Mouse (Mus musculus): Measurements from ENCODE around the gene Npas4. TPM values are rescaled to one million over a fixed set of nuclear protein-coding genes. Genes with fewer than 3 reads are reported as not detected.
"Not testable (repeated sequence)": the region's sequence is repeated elsewhere in the genome, so short reads cannot be mapped to it uniquely, and the experiment has no call there.

Gene Npas4
- polyA plus RNA-seq, 1 experiment, result 0.59 TPM

DNA sequence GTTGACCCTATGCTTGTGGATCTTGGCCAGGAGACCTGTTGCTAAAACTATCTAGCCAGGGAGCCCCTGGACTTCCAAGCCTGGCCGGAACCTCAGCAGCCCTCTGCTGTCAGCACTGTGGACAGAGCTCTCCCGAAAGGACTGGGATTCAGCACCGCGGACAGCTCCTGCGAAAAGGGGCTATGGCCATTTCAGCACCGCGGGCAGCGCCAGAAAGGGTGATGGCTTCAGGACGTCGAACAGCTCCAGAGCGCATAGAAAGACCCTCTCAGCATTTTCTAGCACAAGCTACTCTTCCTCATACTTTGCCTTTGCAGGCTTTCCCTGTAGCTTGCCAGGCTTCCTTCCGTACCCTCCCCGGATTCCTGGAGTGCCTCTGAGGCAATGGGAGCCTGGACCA is 1.1 kb downstream of the Npas4 start:
- DNase-seq, result peak; percentile 89
- H3K4me1 ChIP-seq (replicated peaks; ENCODE audit: control insufficient read depth, insufficient read depth, low read length), result no peaks in the 10 kb centered on the region; the same call in 1 of the 2 replicates
- WGBS, result 5% methylated on average over 13 of the region's 13 CpGs
- no peak for TF ChIP-seq POLR2A (IDR thresholded peaks at IDR 0.05; ENCODE audit: control insufficient read depth, extremely low read depth, insufficient read depth, low read length, poor library complexity)
- TF ChIP-seq CTCF (IDR thresholded peaks at IDR 0.05; ENCODE audit: borderline replicate concordance, control insufficient read depth, extremely low read depth, insufficient read depth, low read length, poor library complexity), result peak; percentile 39; the same call in 1 of the 2 replicates
- H3K27ac ChIP-seq (ENCODE audit: control insufficient read depth, insufficient read depth, low read length), result no peak overlapping the region
- no peak overlapping the region for H3K4me3 ChIP-seq (ENCODE audit: control insufficient read depth, insufficient read depth, low read length)
- no peaks in the 10 kb centered on the region for H3K36me3 ChIP-seq (ENCODE audit: control insufficient read depth, insufficient read depth, low read length)
- no peaks in the 10 kb centered on the region; the same call in 1 of the 2 replicates for H3K27me3 ChIP-seq (ENCODE audit: control insufficient read depth, insufficient read depth, low read length)

DNA sequence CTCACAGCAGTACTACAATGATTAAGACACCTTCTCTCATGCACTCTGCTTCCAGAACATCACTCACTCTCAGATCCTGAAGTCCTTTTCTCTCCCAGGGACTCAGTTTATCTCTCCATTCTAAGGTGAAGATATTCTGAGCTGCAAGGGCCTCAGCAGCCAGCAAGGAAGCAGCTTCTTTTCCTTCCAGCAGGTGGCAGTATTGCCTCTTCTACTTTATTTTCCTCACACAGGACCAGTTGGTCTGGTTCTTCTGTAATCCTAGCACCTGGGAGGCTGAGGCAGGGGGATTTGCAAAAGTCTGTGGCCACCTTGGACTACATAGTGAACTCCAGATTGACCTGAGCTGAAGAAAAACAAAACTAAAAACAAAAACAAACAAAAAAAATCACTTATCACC is 8.3 kb downstream of the Npas4 start:
- H3K27ac ChIP-seq (ENCODE audit: control insufficient read depth, insufficient read depth, low read length), result no peak overlapping the region
- H3K36me3 ChIP-seq (ENCODE audit: control insufficient read depth, insufficient read depth, low read length), result no peaks in the 10 kb centered on the region
- no peak overlapping the region for H3K4me3 ChIP-seq (ENCODE audit: control insufficient read depth, insufficient read depth, low read length)
- no peaks in the 10 kb centered on the region for H3K27me3 ChIP-seq (ENCODE audit: control insufficient read depth, insufficient read depth, low read length)
- H3K4me1 ChIP-seq (replicated peaks; ENCODE audit: control insufficient read depth, insufficient read depth, low read length), result peaks cover 12% of the 10 kb centered on the region
- TF ChIP-seq CTCF (IDR thresholded peaks at IDR 0.05; ENCODE audit: borderline replicate concordance, control insufficient read depth, extremely low read depth, insufficient read depth, low read length, poor library complexity) (no peak), POLR2A (IDR thresholded peaks at IDR 0.05; ENCODE audit: control insufficient read depth, extremely low read depth, insufficient read depth, low read length, poor library complexity) (no peak)
- DNase-seq, result peak; percentile 40

DNA sequence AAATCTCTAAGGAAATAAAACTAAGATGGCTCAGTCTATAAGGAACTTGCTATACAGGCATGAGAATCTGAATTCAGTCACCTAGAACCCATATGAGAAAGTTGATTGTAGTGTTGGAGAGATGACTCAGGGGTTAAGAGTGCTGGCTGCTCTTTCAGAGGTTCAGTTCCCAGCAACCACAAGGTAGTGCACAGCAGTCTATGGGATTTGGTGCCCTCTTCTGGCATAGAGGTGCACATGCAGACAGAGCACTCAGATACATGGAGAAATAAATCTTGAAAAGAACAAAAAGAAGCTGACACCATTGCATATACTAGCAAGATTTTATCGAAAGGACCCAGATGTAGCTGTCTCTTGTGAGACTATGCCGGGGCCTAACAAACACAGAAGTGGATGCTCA is 21.9 kb downstream of the Npas4 start:
- DNase-seq, result no peak
- no peak for TF ChIP-seq CTCF (IDR thresholded peaks at IDR 0.05; ENCODE audit: borderline replicate concordance, control insufficient read depth, extremely low read depth, insufficient read depth, low read length, poor library complexity)
- no peak for TF ChIP-seq POLR2A (IDR thresholded peaks at IDR 0.05; ENCODE audit: control insufficient read depth, extremely low read depth, insufficient read depth, low read length, poor library complexity)
- H3K4me3 ChIP-seq (ENCODE audit: control insufficient read depth, insufficient read depth, low read length), result no peak overlapping the region
- WGBS, result 79% methylated on average over 2 of the region's 2 CpGs
- H3K36me3 ChIP-seq (ENCODE audit: control insufficient read depth, insufficient read depth, low read length), result no peaks in the 10 kb centered on the region
- no peak overlapping the region for H3K27ac ChIP-seq (ENCODE audit: control insufficient read depth, insufficient read depth, low read length)
- no peaks in the 10 kb centered on the region for H3K27me3 ChIP-seq (ENCODE audit: control insufficient read depth, insufficient read depth, low read length)
- no peaks in the 10 kb centered on the region for H3K4me1 ChIP-seq (replicated peaks; ENCODE audit: control insufficient read depth, insufficient read depth, low read length)

DNA sequence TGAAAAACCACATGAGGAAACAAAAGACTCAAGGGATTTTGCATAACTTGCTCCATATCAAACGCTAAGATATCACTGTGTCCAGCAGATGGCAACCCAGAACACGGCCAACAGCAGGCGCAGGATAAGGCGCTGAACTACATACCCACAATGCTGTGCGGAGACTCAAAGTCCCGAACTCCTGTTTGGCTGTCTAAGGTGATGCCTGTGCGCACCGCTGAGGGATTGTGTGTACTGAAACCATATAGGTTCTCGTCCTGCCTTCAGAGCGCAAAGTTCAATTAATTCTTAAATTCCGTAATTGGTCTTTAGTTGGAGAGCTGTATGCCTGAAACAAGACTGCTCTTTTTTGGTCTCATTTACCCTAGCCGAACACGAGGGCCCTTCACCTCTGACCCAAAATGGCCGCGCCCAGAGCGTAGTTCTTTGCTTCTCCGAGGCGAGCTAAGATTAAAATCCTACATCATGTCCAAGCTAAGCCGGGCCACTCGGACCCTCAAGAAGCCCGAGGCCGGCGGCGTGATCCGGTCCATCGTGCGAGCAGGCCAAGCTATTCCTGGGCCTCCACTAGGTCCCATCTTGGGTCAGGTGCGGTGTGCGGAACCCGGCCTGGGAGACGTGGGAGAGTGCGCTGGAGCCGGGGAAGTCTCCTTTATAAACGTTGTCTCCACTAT is 28.1 kb downstream of the Npas4 start, which contains the start of gene Mrpl11:
Gene Mrpl11, plus strand, starts transcription at position 220 of the 674 bp plus-strand sequence.
- Histone ChIP-seq H3K4me1 (replicated peaks; ENCODE audit: control insufficient read depth, insufficient read depth, low read length) (0 out of 2 replicates have a peak, but pooled peaks cover 3% of the 10 kb centered on the region), H3K36me3 (ENCODE audit: control insufficient read depth, insufficient read depth, low read length) (no peaks in the 10 kb centered on the region), H3K4me3 (ENCODE audit: control insufficient read depth, insufficient read depth, low read length) (peak within 1 kb of the TSS; percentile 69), H3K27ac (ENCODE audit: control insufficient read depth, insufficient read depth, low read length) (no peak within 1 kb of the TSS), H3K27me3 (ENCODE audit: control insufficient read depth, insufficient read depth, low read length) (no peaks in the 10 kb centered on the region)
- TF ChIP-seq CTCF (IDR thresholded peaks at IDR 0.05; ENCODE audit: borderline replicate concordance, control insufficient read depth, extremely low read depth, insufficient read depth, low read length, poor library complexity), result peak; percentile 38; the same call in 1 of the 2 replicates
- peak; percentile 24; the same call in 1 of the 2 replicates for TF ChIP-seq POLR2A (IDR thresholded peaks at IDR 0.05; ENCODE audit: control insufficient read depth, extremely low read depth, insufficient read depth, low read length, poor library complexity)
- WGBS, result under 1% methylated on average over 34 of the region's 34 CpGs
- peak; percentile 89 for DNase-seq

DNA sequence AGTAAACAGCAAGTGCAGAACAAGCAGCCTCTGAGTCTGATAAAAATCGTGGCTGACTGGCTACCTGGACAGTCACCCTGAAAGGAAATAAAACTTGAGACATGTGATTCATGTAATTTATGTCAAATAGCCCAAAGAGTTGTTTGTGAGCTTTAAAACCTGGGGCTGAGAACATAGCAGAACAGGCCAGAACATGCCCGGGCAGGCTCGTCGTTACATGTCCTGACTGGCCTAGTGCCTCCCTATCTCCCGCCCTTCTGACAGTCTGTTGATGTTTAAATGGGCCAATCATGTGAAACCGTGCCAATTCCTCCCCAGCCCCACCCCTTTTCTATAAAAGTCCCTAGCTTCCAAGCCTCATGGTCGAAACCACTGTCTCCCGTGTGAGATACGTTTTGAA is 41.5 kb downstream of the Npas4 start:
- H3K36me3 ChIP-seq (ENCODE audit: control insufficient read depth, insufficient read depth, low read length); H3K4me3 ChIP-seq (ENCODE audit: control insufficient read depth, insufficient read depth, low read length); H3K27ac ChIP-seq (ENCODE audit: control insufficient read depth, insufficient read depth, low read length); H3K27me3 ChIP-seq (ENCODE audit: control insufficient read depth, insufficient read depth, low read length); DNase-seq; H3K4me1 ChIP-seq (replicated peaks; ENCODE audit: control insufficient read depth, insufficient read depth, low read length): not testable (repeated sequence)
- 87% methylated on average over 9 of the region's 9 CpGs for WGBS

GRCm38 (mm10) chr19:4945540-4945939 is 44.6 kb downstream of the Npas4 start:
- H3K27me3 ChIP-seq (ENCODE audit: control insufficient read depth, insufficient read depth, low read length), result no peaks in the 10 kb centered on the region; the same call in 1 of the 2 replicates

DNA sequence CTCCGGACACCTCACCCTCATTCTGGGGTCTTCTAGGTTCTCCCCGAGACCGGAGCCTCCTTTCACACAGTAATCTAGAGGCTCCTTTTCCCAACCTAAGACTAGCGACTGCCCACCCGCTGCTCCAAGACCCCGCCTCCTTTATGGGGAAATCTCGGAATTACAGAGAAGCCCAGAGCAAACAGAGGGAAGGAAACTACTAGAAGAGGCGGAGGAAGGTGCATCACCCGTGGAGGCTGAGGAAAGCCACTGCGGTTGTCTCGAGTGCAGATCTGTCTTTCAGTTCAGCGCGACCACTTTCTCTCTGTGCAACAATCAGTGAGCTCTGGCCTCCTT is 46.9 kb downstream of the Npas4 start:
- no peaks in the 10 kb centered on the region; the same call in 1 of the 2 replicates for H3K27me3 ChIP-seq (ENCODE audit: control insufficient read depth, insufficient read depth, low read length)
- 10% methylated on average over 13 of the region's 13 CpGs for WGBS
- DNase-seq, result peak; percentile 17

More at GRCm38 (mm10) chr19:4945540-4945939, 44.6 kb downstream of the Npas4 start:
- 53% methylated on average over 6 of the region's 6 CpGs for WGBS
- H3K36me3 ChIP-seq (ENCODE audit: control insufficient read depth, insufficient read depth, low read length), result no peaks in the 10 kb centered on the region
- no peak for DNase-seq
- no peak overlapping the region for H3K27ac ChIP-seq (ENCODE audit: control insufficient read depth, insufficient read depth, low read length)
- H3K4me3 ChIP-seq (ENCODE audit: control insufficient read depth, insufficient read depth, low read length), result no peak overlapping the region
- peaks cover 15% of the 10 kb centered on the region for H3K4me1 ChIP-seq (replicated peaks; ENCODE audit: control insufficient read depth, insufficient read depth, low read length)
- TF ChIP-seq POLR2A (IDR thresholded peaks at IDR 0.05; ENCODE audit: control insufficient read depth, extremely low read depth, insufficient read depth, low read length, poor library complexity), result no peak

More for the DNA sequence above, 46.9 kb downstream of the Npas4 start:
- no peaks in the 10 kb centered on the region for H3K36me3 ChIP-seq (ENCODE audit: control insufficient read depth, insufficient read depth, low read length)
- H3K4me3 ChIP-seq (ENCODE audit: control insufficient read depth, insufficient read depth, low read length), result no peak overlapping the region
- no peak for TF ChIP-seq POLR2A (IDR thresholded peaks at IDR 0.05; ENCODE audit: control insufficient read depth, extremely low read depth, insufficient read depth, low read length, poor library complexity)
- TF ChIP-seq CTCF (IDR thresholded peaks at IDR 0.05; ENCODE audit: borderline replicate concordance, control insufficient read depth, extremely low read depth, insufficient read depth, low read length, poor library complexity), result no peak
- no peak overlapping the region for H3K27ac ChIP-seq (ENCODE audit: control insufficient read depth, insufficient read depth, low read length)
- H3K4me1 ChIP-seq (replicated peaks; ENCODE audit: control insufficient read depth, insufficient read depth, low read length), result peaks cover 15% of the 10 kb centered on the region

Data from thymus, adult 2 months (tissue).